Mouse (Mus musculus) adipose tissue, adult 10 weeks (tissue): ENCODE results near the gene Hist2h2aa2. TPM values are rescaled to one million over a fixed set of nuclear protein-coding genes. Genes with fewer than 3 reads are reported as not detected.

Experiments used
- polyA plus RNA-seq: library from polyadenylated mRNA; stranded (reverse); fragments of 350-450 nt; fragmentation: Illumina TruSeq; extraction: RNeasy Lipid Tissue Mini Kit (QIAGEN cat#74804); gene quantifications from one replicate; pipeline ENCODE4 v1.2.3, GENCODE M21; 2014; ENCODE audit warnings: low read depth, low replicate concordance

Hist2h2aa2 gene
- polyA plus RNA-seq = 306 TPM

DNA sequence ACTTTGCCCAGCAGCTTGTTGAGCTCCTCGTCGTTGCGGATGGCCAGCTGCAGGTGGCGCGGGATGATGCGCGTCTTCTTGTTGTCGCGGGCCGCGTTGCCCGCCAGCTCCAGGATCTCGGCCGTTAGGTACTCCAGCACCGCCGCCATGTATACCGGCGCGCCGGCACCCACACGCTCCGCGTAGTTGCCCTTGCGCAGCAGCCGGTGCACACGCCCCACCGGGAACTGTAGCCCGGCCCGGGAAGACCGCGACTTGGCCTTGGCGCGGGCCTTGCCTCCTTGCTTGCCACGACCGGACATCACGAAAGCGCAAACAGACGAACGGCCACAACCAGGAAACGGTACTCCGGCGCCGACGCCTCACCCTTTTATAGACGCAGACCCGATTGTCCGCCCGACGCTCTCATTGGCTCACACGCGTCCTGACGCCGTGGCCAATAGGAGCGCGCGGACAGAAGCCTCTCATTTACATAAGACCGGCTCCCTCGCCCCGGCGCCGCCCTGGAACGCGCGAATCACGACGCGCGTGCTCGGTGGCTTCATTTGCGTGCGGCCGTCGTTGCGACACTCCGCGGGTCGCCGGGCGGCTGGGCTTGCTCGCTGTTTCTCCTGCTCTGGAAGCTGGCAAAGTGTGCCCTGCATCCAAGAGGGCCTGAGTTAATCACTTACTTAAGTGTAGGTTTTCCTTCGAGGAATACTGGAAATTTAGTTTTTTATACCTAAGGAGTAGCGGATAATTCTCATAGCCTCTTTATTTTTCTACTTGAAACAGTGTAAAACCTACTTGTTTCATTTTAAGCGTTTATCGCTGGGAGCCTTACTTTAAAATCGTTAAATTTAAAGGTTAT, at the start of gene Hist2h2aa2:
Gene Hist2h2aa2 (minus strand): TSS at position 328 of the 850 bp plus-strand sequence.

GRCm38 (mm10) chr3:96269511-96270474, 29.7 kb upstream of the Hist2h2aa2 start, which contains the start of gene Hist2h2bb:
Gene Hist2h2bb, plus strand, starts transcription at chr3:96269752.

GRCm38 (mm10) chr3:96268051-96268775, 28.1 kb upstream of the Hist2h2aa2 start, which contains the start of gene Hist2h3b:
Gene Hist2h3b, plus strand, starts transcription at chr3:96268654.

DNA sequence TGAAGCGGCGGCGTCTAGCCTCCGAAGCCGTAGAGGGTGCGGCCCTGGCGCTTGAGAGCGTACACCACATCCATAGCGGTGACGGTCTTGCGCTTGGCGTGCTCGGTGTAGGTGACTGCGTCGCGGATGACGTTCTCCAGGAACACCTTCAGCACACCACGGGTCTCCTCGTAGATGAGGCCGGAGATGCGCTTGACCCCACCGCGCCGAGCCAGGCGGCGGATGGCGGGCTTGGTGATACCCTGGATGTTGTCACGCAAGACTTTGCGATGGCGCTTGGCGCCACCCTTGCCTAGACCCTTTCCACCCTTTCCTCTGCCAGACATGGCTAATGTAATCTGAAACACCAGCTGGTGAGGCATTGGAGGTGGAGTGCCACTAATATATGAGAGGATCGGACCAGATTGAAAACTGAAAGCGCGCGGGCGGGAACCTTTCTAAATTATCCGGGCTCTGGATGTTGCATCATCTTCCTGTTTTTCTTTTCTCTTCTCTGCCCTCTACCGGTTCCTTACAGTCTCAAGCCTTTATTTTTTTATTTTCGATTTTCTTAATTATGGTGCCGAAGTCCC, 23.0 kb upstream of the Hist2h2aa2 start, which contains the start of gene Hist2h4:
Gene Hist2h4 (minus strand): TSS at position 333 of the 572 bp plus-strand sequence.

GRCm38 (mm10) chr3:96246427-96246856, 6.4 kb upstream of the Hist2h2aa2 start, which contains the start of gene Hist2h3c1:
Gene Hist2h3c1, plus strand, starts transcription at chr3:96246685.

GRCm38 (mm10) chr3:96245003-96245886, 5.2 kb upstream of the Hist2h2aa2 start, which contains the start of gene Hist2h2aa1:
Gene Hist2h2aa1, plus strand, starts transcription at chr3:96245497.

DNA sequence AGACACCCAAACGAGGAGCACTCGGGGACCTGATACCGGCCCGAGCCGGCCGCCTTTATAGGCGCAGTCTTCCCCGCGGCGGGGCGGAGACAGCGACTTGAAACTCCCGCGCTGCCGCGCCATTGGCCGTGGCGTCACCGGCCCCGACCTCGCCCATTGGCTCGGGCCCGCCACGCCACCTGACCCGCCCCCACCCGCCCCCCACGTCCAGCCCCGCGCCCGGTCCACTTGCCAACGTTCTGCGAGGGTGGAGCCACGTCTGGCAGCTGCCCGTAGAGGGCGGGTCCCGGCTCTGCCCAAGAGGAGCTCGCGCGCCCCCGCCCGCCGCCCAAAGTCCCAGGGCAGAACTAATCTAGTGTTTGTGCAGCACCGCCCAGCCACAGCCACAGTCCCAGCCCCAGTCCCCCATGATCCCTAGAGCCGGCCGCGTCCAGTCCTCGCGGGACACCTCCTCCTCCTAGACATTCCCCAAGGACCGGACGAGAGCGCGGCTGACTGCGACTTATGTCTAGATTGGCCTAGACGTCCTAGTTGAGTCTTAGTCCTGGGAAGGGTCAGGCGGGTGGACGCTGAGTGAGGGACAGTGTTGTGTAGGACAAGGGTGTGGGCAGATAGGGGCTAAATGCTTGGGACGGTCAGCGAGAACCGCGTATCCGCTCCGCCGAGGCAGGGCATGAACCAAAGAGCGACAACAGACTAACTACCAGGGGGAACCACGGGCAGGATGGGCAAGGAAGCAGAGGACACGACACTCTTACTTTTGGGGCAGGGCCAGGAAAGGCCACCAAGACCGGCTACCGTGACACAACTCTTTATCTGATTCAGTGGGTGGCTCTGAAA, 902 bp downstream of the Hist2h2aa2 start, which contains the start of gene Hist2h3c2:
Gene Hist2h3c2 (minus strand): TSS at position 174 of the 840 bp plus-strand sequence.

GRCm38 (mm10) chr3:96220765-96221639, 19.1 kb downstream of the Hist2h2aa2 start, which contains the start of the genes Hist2h2ac and Hist2h2be:
Gene Hist2h2ac, minus strand, starts transcription at chr3:96220880.
Gene Hist2h2be, plus strand, starts transcription at chr3:96221119.

GRCm38 (mm10) chr3:96219661-96220130, 20.4 kb downstream of the Hist2h2aa2 start, which contains the start of the genes Bola1 and Hist2h2ab:
Gene Bola1, minus strand, starts transcription at chr3:96219709.
Gene Hist2h2ab, plus strand, starts transcription at chr3:96219865.

Other genes with a start within 250 kb of the Hist2h2aa2 start
- 31.8 TPM for gene Plekho1, start 244.3 kb downstream of the Hist2h2aa2 start, polyA plus RNA-seq
- 22.3 TPM for gene Vps45, start 181.8 kb downstream of the Hist2h2aa2 start, polyA plus RNA-seq
- 16.0 TPM for gene Otud7b, start 135.7 kb downstream of the Hist2h2aa2 start, polyA plus RNA-seq
- gene Mtmr11, start 78.3 kb downstream of the Hist2h2aa2 start, polyA plus RNA-seq = 14.9 TPM
- 39.2 TPM for gene Sf3b4, start 67.9 kb downstream of the Hist2h2aa2 start, polyA plus RNA-seq
- 2.5 TPM for gene Sv2a, start 59.1 kb downstream of the Hist2h2aa2 start, polyA plus RNA-seq
- gene Bola1, start 20.6 kb downstream of the Hist2h2aa2 start, polyA plus RNA-seq = 37.5 TPM
- not detected for gene Hist2h2ab, start 20.4 kb downstream of the Hist2h2aa2 start, polyA plus RNA-seq
- not detected for gene Hist2h2ac, start 19.4 kb downstream of the Hist2h2aa2 start, polyA plus RNA-seq
- 14.6 TPM for gene Hist2h2be, start 19.2 kb downstream of the Hist2h2aa2 start, polyA plus RNA-seq
- 4.2 TPM for gene Hist2h3c2, start 1.1 kb downstream of the Hist2h2aa2 start, polyA plus RNA-seq
- gene Hist2h2aa1, start 5.2 kb upstream of the Hist2h2aa2 start, polyA plus RNA-seq = 88.6 TPM
- gene Hist2h3c1, start 6.4 kb upstream of the Hist2h2aa2 start, polyA plus RNA-seq = not detected
- 3.0 TPM for gene Hist2h4, start 23.0 kb upstream of the Hist2h2aa2 start, polyA plus RNA-seq
- not detected for gene Hist2h3b, start 28.4 kb upstream of the Hist2h2aa2 start, polyA plus RNA-seq
- gene Hist2h2bb, start 29.5 kb upstream of the Hist2h2aa2 start, polyA plus RNA-seq = not detected
- gene Fcgr1, start 53.7 kb upstream of the Hist2h2aa2 start, polyA plus RNA-seq = 3.9 TPM
- not detected for gene BC107364, start 212.0 kb upstream of the Hist2h2aa2 start, polyA plus RNA-seq